Mouse (Mus musculus): Measurements from ENCODE around the gene Platr25. TPM values are rescaled to one million over a fixed set of nuclear protein-coding genes. Genes with fewer than 3 reads are reported as not detected.

Gene Platr25
- 5.5 TPM for polyA plus RNA-seq (2014; fragmentation: Illumina TruSeq; extraction: RNeasy Lipid Tissue Mini Kit (QIAGEN cat#74804); ENCODE audit: insufficient read depth, low read depth, low replicate concordance)

GRCm38 (mm10) chr13:62760432-62761415 is at the start of gene Platr25:
Gene Platr25 (minus strand): TSS chr13:62760709.

GRCm38 (mm10) chr13:62785199-62786134 is 25.0 kb upstream of the Platr25 start, which contains the start of gene Gm5141:
Gene Gm5141 (minus strand): TSS chr13:62785808.

GRCm38 (mm10) chr13:62623577-62624276 is 136.8 kb downstream of the Platr25 start, which contains the start of gene 6720489N17Rik:
Gene 6720489N17Rik (minus strand): TSS chr13:62624182.

Other genes with a start within 250 kb of the Platr25 start
- gene Zfp935, start 202.2 kb downstream of the Platr25 start, polyA plus RNA-seq (2014; fragmentation: Illumina TruSeq; extraction: RNeasy Lipid Tissue Mini Kit (QIAGEN cat#74804); ENCODE audit: insufficient read depth, low read depth, low replicate concordance) = not detected
- 6.0 TPM for gene Zfp934, start 189.5 kb downstream of the Platr25 start, polyA plus RNA-seq (2014; fragmentation: Illumina TruSeq; extraction: RNeasy Lipid Tissue Mini Kit (QIAGEN cat#74804); ENCODE audit: insufficient read depth, low read depth, low replicate concordance)
- 2.3 TPM for gene 6720489N17Rik, start 136.5 kb downstream of the Platr25 start, polyA plus RNA-seq (2014; fragmentation: Illumina TruSeq; extraction: RNeasy Lipid Tissue Mini Kit (QIAGEN cat#74804); ENCODE audit: insufficient read depth, low read depth, low replicate concordance)
- 1.2 TPM for gene Gm5141, start 25.1 kb upstream of the Platr25 start, polyA plus RNA-seq (2014; fragmentation: Illumina TruSeq; extraction: RNeasy Lipid Tissue Mini Kit (QIAGEN cat#74804); ENCODE audit: insufficient read depth, low read depth, low replicate concordance)
- gene Fbp2, start 97.7 kb upstream of the Platr25 start, polyA plus RNA-seq (2014; fragmentation: Illumina TruSeq; extraction: RNeasy Lipid Tissue Mini Kit (QIAGEN cat#74804); ENCODE audit: insufficient read depth, low read depth, low replicate concordance) = 0.93 TPM
- gene Fbp1, start 127.6 kb upstream of the Platr25 start, polyA plus RNA-seq (2014; fragmentation: Illumina TruSeq; extraction: RNeasy Lipid Tissue Mini Kit (QIAGEN cat#74804); ENCODE audit: insufficient read depth, low read depth, low replicate concordance) = 0.76 TPM
- gene 2010111I01Rik, start 204.2 kb upstream of the Platr25 start, polyA plus RNA-seq (2014; fragmentation: Illumina TruSeq; extraction: RNeasy Lipid Tissue Mini Kit (QIAGEN cat#74804); ENCODE audit: insufficient read depth, low read depth, low replicate concordance) = 85.8 TPM

All from lung, adult 10 weeks (tissue).